Mouse (Mus musculus): ENCODE measurements at regions not wholly inside any gene's neighbourhood (a gene's known extent, or its start where the extent isn't known, plus 50 kb on each side); places are given as distances from the start of the nearest gene placed in this dataset.

GRCm38 (mm10) chr1:154053641-154054040 lies 147.3 kb upstream of the Zfp648 start:
- TF ChIP-seq CTCF (IDR thresholded peaks at IDR 0.05; ENCODE audit: insufficient read depth, low read depth, low read length) = no peak
- TF ChIP-seq POLR2A (IDR thresholded peaks at IDR 0.05; ENCODE audit: insufficient read depth, low read depth, low read length) = no peak
